In genomic region chr11:118430291-118430885, GRCm38 (mm10) we compare ENCODE assay signal across 12 mouse cellular contexts. TPM values are rescaled to one million over a fixed set of nuclear protein-coding genes. Genes with fewer than 3 reads are reported as not detected.
DNase-seq lines count a peak whose midpoint lies in the region; ATAC-seq and TF ChIP-seq lines count a peak whose summit lies in the region.
"Had no signal": no experiment of that assay in that cellular context is flagged by ENCODE, and none has a peak within 500 bp of the region (broad histone marks: within the 10 kb centered on the region; RNA-seq: fewer than 3 reads in every experiment).

No protein-coding gene starts in this region.

- no peak for TF ChIP-seq POLR2A in kidney, adult 2 months (IDR thresholded peaks at IDR 0.05; ENCODE audit: low read depth, low read length)

- no peak for TF ChIP-seq CTCF in kidney, adult 2 months (conservative IDR thresholded peaks at IDR 0.05; ENCODE audit: insufficient read depth, insufficient read length, low read depth, low read length)
- no peak for TF ChIP-seq CTCF in layer of hippocampus, adult 2 months (conservative IDR thresholded peaks at IDR 0.05)

- H3K4me1 ChIP-seq in kidney, adult 2 months (ENCODE audit: control insufficient read depth, insufficient read depth, low read length): peaks cover 21% of the 10 kb centered on the region
- H3K4me1 ChIP-seq in embryonic facial prominence, embryonic 15.5 days: peaks cover 87% of the 10 kb centered on the region

- no peak overlapping the region; the same call in 1 of the 2 replicates for H3K9ac ChIP-seq in embryonic facial prominence, embryonic 15.5 days
- H3K9ac ChIP-seq: liver, embryonic 13.5 days had no signal

- H3K4me2 ChIP-seq in embryonic facial prominence, embryonic 15.5 days (replicated peaks): peak overlapping the region; percentile 61
- H3K4me2 ChIP-seq: liver, embryonic 13.5 days; midbrain, embryonic 11.5 days had no signal

- peak overlapping the region; percentile 39; the same call in 1 of the 2 replicates for H3K27ac ChIP-seq in kidney, adult 2 months (ENCODE audit: insufficient read depth, low read depth, low read length)
- peak overlapping the region; percentile 86 for H3K27ac ChIP-seq in embryonic facial prominence, embryonic 15.5 days (replicated peaks)
- no peak overlapping the region for H3K27ac ChIP-seq in layer of hippocampus, adult 2 months
- H3K27ac ChIP-seq: liver, embryonic 13.5 days had no signal

- H3K4me3 ChIP-seq in kidney, adult 2 months (ENCODE audit: insufficient read depth, low read depth, low read length): no peak overlapping the region
- H3K4me3 ChIP-seq in embryonic facial prominence, embryonic 15.5 days (replicated peaks): 0 out of 2 replicates have a peak overlapping the region, but pooled peaks have one; percentile 44
- no peak overlapping the region for H3K4me3 ChIP-seq in layer of hippocampus, adult 2 months
- H3K4me3 ChIP-seq: liver, embryonic 13.5 days had no signal

- ATAC-seq in embryonic facial prominence, embryonic 15.5 days (ENCODE audit: insufficient number of reproducible peaks, low FRiP score, low TSS enrichment, low read depth): no peak

- peak; percentile 39 for DNase-seq in adrenal gland, postnatal 14 days
- no peak for DNase-seq in adrenal gland, adult 8-10 months
- DNase-seq in kidney, adult 2 months: no peak
- DNase-seq in kidney, adult 18-20 months: no peak
- DNase-seq in 3134 (ENCODE audit: extremely low read depth, insufficient read length, low spot score): peak; percentile 67
- no peak for DNase-seq in left cerebral cortex, adult 11 months (ENCODE audit: low spot score)
- DNase-seq in layer of hippocampus, adult 2 months (ENCODE audit: low spot score in 2 of 2): no peak
- DNase-seq: embryo, embryonic 11 days; layer of hippocampus, adult 9-11 months; liver, embryonic 13.5 days had no signal

- H3K36me3 ChIP-seq in kidney, adult 2 months (ENCODE audit: control insufficient read depth, insufficient read depth, low read length): no peaks in the 10 kb centered on the region
- no peaks in the 10 kb centered on the region for H3K36me3 ChIP-seq in embryonic facial prominence, embryonic 15.5 days
- H3K36me3 ChIP-seq: liver, embryonic 13.5 days had no signal

- 15% methylated on average over 4 of the region's 4 CpGs for WGBS in kidney, adult 2 months
- 8% methylated on average over 4 of the region's 4 CpGs for WGBS in embryonic facial prominence, embryonic 15.5 days

- H3K27me3 ChIP-seq in kidney, adult 2 months (replicated peaks; ENCODE audit: control insufficient read depth, insufficient read depth, low read length): no peaks in the 10 kb centered on the region
- no peaks in the 10 kb centered on the region for H3K27me3 ChIP-seq in embryonic facial prominence, embryonic 15.5 days

- no peaks in the 10 kb centered on the region for H3K9me3 ChIP-seq in embryonic facial prominence, embryonic 15.5 days (replicated peaks)
- H3K9me3 ChIP-seq: liver, embryonic 13.5 days had no signal

RNA-seq across cellular contexts. Expression of gene C1qtnf1, which starts 2.4 kb away (rescaled TPM):
- total RNA-seq in adrenal gland, postnatal 14 days (2021): 23.7 and 29.2 TPM in 2 replicates
- 10 to 100 TPM; 20.4 to 26.2 (median 24.3) TPM for total RNA-seq in adrenal gland, adult 8-10 months (2022)
- polyA plus RNA-seq in kidney, adult 2 months (2012; rRNA removed): 22.8 and 24.2 TPM in 2 replicates
- polyA plus RNA-seq in embryonic facial prominence, embryonic 15.5 days (2015; fragmentation: Nextera tagmentation; extraction: Ambion mirVana): 19.0 and 23.0 TPM in 2 replicates
- total RNA-seq in layer of hippocampus, adult 2 months (2021): 1 to 10 TPM; 3.0 to 3.9 TPM

RNA-seq across cellular contexts. Expression of gene Cant1, which starts 11.5 kb away (rescaled TPM):
- 25.3 and 28.4 TPM in 2 replicates for total RNA-seq in adrenal gland, postnatal 14 days (2021)
- 10 to 100 TPM; 36.8 to 39.6 (median 37.9) TPM for total RNA-seq in adrenal gland, adult 8-10 months (2022)
- 42.6 and 53.0 TPM in 2 replicates for polyA plus RNA-seq in kidney, adult 2 months (2012; rRNA removed)
- polyA plus RNA-seq in embryonic facial prominence, embryonic 15.5 days (2015; fragmentation: Nextera tagmentation; extraction: Ambion mirVana): 34.2 and 38.0 TPM in 2 replicates
- total RNA-seq in layer of hippocampus, adult 2 months (2021): 10 to 100 TPM; 38.0 to 40.5 TPM

RNA-seq across cellular contexts. Expression of gene Lgals3bp, which starts 28.5 kb away (rescaled TPM):
- total RNA-seq in adrenal gland, postnatal 14 days (2021): 51.1 and 59.7 TPM in 2 replicates
- total RNA-seq in adrenal gland, adult 8-10 months (2022): 100 to 1,000 TPM in 2 of 4 experiments, 10 to 100 TPM in 2; 88.8 to 112 (median 98.8) TPM
- 360 and 363 TPM in 2 replicates for polyA plus RNA-seq in kidney, adult 2 months (2012; rRNA removed)
- polyA plus RNA-seq in embryonic facial prominence, embryonic 15.5 days (2015; fragmentation: Nextera tagmentation; extraction: Ambion mirVana): 15.6 and 19.8 TPM in 2 replicates
- total RNA-seq in layer of hippocampus, adult 2 months (2021): 10 to 100 TPM; 17.8 to 18.3 TPM

RNA-seq across cellular contexts. Expression of gene Engase, which starts 46.2 kb away (rescaled TPM):
- total RNA-seq in adrenal gland, postnatal 14 days (2021): 12.1 and 12.4 TPM in 2 replicates
- 10 to 100 TPM; 21.9 to 25.7 (median 24.0) TPM for total RNA-seq in adrenal gland, adult 8-10 months (2022)
- 10.5 and 12.3 TPM in 2 replicates for polyA plus RNA-seq in kidney, adult 2 months (2012; rRNA removed)
- polyA plus RNA-seq in embryonic facial prominence, embryonic 15.5 days (2015; fragmentation: Nextera tagmentation; extraction: Ambion mirVana): 8.6 and 8.7 TPM in 2 replicates
- total RNA-seq in layer of hippocampus, adult 2 months (2021): 10 to 100 TPM; 14.8 TPM

Comparison
In these comparisons a context has a peak if more than half of its experiments do, and no peak if none do; other contexts are left out.
1. DNase-seq: peak in adrenal gland, postnatal 14 days (single experiment) and 3134 (single experiment); none in adrenal gland, adult 8-10 months (single experiment), kidney, adult 2 months (single experiment), kidney, adult 18-20 months (single experiment), left cerebral cortex, adult 11 months (single experiment) and layer of hippocampus, adult 2 months (0 of 2).